Mouse (Mus musculus): Measurements from ENCODE around the gene Mboat7. TPM values are rescaled to one million over a fixed set of nuclear protein-coding genes. Genes with fewer than 3 reads are reported as not detected.
"Not testable (repeated sequence)": the region's sequence is repeated elsewhere in the genome, so short reads cannot be mapped to it uniquely, and the experiment has no call there.

Gene Mboat7
- 44.3 and 47.5 TPM in 2 replicates for polyA plus RNA-seq (2016; fragmentation: Nextera tagmentation; extraction: Ambion mirVana)

DNA sequence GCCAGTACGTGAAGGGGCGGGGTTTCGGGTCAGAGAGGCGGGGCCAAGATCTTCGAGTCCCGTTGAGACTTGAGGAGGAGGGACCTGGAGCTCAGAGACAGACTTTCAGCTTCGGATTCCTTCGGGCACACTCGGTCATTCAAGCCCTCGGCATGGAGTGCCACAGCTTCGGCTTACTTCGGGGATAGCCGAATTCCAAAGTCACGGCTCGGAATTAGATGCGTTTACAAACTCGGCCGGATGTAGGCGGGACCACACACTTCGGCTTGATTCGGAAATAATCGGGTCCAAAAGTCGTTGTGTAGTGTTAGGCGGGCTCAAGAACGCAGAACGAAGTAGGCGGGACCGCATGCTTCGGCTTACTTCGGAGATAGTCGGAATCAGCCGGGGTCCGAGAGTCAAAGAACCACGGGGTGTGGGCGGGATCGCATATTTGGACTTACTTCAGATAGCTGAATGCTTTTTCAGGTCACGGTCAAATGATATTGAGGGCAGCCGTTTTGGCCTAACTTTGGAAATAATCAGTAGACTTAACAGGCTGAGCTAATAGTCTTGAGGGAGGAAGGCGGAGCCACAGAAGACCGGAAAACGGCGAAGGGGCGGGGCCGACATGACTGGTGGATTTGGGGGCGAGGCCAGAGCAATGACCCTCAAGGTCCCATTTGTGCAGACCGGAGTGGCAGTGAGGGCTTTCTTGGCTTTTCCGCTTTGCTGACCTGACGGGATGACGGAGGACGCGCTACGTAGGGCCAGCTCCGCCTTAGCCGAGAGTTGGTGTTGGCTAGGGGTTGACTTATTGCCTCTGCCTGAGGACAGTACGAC is at the start of gene Mboat7:
TSS of gene Mboat7 (minus strand) at position 537 of the 822 bp plus-strand sequence.
- Histone ChIP-seq H3K9me3 (no peaks in the 10 kb centered on the region), H3K4me3 (peak within 1 kb of the TSS; percentile 62), H3K27ac (peak within 1 kb of the TSS; percentile 74), H3K4me2 (replicated peaks) (peak within 1 kb of the TSS; percentile 88), H3K4me1 (peaks cover 27% of the 10 kb centered on the region), H3K9ac (peak within 1 kb of the TSS; percentile 84), H3K27me3 (replicated peaks) (no peaks in the 10 kb centered on the region), H3K36me3 (peaks cover 19% of the 10 kb centered on the region)
- peak; percentile 91 for ATAC-seq (ENCODE audit: low FRiP score, low read depth)
- WGBS = under 1% methylated on average over 55 of the region's 55 CpGs

GRCm38 (mm10) chr7:3732675-3733074 is 39.4 kb upstream of the Mboat7 start:
- not testable (repeated sequence) for H3K36me3 ChIP-seq; H3K27me3 ChIP-seq (replicated peaks); H3K27ac ChIP-seq; H3K9ac ChIP-seq; H3K9me3 ChIP-seq; H3K4me3 ChIP-seq; H3K4me1 ChIP-seq; H3K4me2 ChIP-seq (replicated peaks); ATAC-seq (ENCODE audit: low FRiP score, low read depth)
- no CpG with 5 or more reads among the region's 1 CpGs for WGBS

GRCm38 (mm10) chr7:3725459-3725858 is 32.1 kb upstream of the Mboat7 start:
- not testable (repeated sequence) for H3K4me3 ChIP-seq; H3K27me3 ChIP-seq (replicated peaks); H3K4me1 ChIP-seq; H3K27ac ChIP-seq; H3K36me3 ChIP-seq; ATAC-seq (ENCODE audit: low FRiP score, low read depth); H3K9ac ChIP-seq; H3K4me2 ChIP-seq (replicated peaks); H3K9me3 ChIP-seq

GRCm38 (mm10) chr7:3720268-3720667 is 26.9 kb upstream of the Mboat7 start, which contains the start of gene Pirb:
Gene Pirb, minus strand, starts transcription at chr7:3720391.
- ATAC-seq (ENCODE audit: low FRiP score, low read depth); H3K27ac ChIP-seq; H3K4me1 ChIP-seq; H3K9ac ChIP-seq; H3K27me3 ChIP-seq (replicated peaks); H3K4me2 ChIP-seq (replicated peaks); H3K9me3 ChIP-seq; H3K36me3 ChIP-seq; H3K4me3 ChIP-seq: not testable (repeated sequence)
- WGBS = 61% methylated on average over 2 of the region's 3 CpGs

DNA sequence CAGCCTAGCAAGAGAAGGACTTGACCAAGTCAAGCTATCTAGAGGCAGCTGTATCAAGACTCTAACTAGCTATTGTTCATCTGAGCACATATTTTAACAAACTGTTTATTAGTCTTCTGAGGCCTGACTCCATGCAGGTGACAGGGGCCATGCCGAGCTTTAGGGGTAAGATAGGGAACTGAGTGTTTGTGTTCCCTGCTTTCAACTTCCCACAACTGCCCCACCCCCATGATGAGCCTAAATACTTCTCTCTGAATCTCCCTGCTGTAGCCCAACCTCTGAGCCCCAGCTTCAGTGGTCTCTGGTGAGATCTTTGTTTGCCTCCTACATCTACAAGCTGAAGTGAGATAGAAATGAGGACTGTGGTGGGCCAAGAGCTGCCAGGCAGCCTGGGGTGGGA is 21.9 kb upstream of the Mboat7 start:
- H3K27me3 ChIP-seq (replicated peaks) = no peaks in the 10 kb centered on the region
- H3K4me1 ChIP-seq = no peaks in the 10 kb centered on the region
- H3K9ac ChIP-seq = no peak overlapping the region
- 68% methylated on average over 1 of the region's 1 CpGs for WGBS
- H3K27ac ChIP-seq = no peak overlapping the region
- ATAC-seq (ENCODE audit: low FRiP score, low read depth) = no peak
- H3K9me3 ChIP-seq = no peaks in the 10 kb centered on the region
- H3K4me3 ChIP-seq = no peak overlapping the region
- no peak overlapping the region for H3K4me2 ChIP-seq (replicated peaks)
- no peaks in the 10 kb centered on the region for H3K36me3 ChIP-seq

DNA sequence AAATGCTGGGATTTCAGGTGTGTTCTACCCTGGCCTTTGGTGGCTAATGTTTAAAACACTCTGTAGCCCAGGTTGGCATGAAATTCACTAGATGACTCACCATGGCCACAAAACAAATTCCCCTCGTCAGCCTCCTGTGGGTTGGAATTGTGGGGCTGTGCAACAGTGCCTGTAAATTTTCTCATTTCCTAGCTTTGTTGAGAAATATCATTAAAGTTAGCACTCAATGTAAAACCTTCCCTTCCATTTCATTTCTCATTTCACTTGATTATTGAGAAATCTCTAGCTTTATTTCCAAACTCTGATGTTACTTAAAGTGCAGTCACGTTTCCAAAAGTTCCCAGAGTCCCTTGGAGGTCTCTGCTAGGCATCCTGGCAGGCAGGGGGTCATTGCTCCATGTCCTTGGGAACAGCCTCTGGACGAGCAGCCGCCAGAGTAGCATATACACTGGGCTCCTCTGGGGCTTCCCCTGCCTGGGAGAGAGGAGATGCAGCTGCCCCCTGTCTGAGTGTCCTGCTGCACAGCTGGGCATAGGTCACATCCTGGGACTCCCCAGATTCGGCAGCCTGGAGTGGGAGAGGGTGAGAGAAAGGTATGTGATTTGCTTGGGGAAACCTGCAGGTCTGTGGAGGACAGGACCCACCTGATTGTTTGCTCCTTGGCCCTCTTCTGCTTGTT is 19.1 kb upstream of the Mboat7 start:
- no peak for ATAC-seq (ENCODE audit: low FRiP score, low read depth)
- Histone ChIP-seq H3K4me2 (replicated peaks) (no peak overlapping the region), H3K4me3 (no peak overlapping the region), H3K36me3 (peaks cover 8% of the 10 kb centered on the region; the same call in 1 of the 2 replicates), H3K9ac (no peak overlapping the region), H3K27me3 (replicated peaks) (no peaks in the 10 kb centered on the region), H3K9me3 (no peaks in the 10 kb centered on the region), H3K27ac (no peak overlapping the region), H3K4me1 (no peaks in the 10 kb centered on the region)
- 38% methylated on average over 5 of the region's 5 CpGs for WGBS

DNA sequence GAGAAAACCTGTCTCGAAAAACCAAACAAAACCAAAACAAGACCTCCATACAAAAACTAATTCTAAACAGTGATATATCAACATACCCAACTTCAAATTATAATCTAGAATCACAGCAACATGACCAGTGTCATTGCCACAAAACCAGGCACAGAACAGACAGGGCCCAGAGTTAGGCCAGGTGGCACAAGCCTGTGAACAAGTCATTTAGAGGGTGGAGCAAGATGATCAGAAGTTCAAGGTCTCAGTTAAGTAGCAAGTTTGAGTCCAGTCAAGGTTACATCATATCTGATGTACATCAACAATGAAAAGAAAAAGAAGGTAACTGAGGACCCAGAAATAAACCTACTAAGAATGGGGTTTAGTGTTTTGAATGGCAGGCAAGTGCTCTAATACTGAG is 15.7 kb upstream of the Mboat7 start:
- Histone ChIP-seq H3K9me3 (no peaks in the 10 kb centered on the region), H3K4me1 (peaks cover 22% of the 10 kb centered on the region), H3K27me3 (replicated peaks) (no peaks in the 10 kb centered on the region), H3K4me2 (replicated peaks) (no peak overlapping the region), H3K4me3 (no peak overlapping the region), H3K9ac (no peak overlapping the region), H3K27ac (no peak overlapping the region), H3K36me3 (peaks cover 23% of the 10 kb centered on the region)
- ATAC-seq (ENCODE audit: low FRiP score, low read depth) = no peak
- WGBS = 90% methylated on average over 1 of the region's 1 CpGs

GRCm38 (mm10) chr7:3708447-3708980 is 15.2 kb upstream of the Mboat7 start:
- H3K36me3 ChIP-seq = peaks cover 23% of the 10 kb centered on the region
- peaks cover 22% of the 10 kb centered on the region for H3K4me1 ChIP-seq
- not testable (repeated sequence) for H3K4me2 ChIP-seq (replicated peaks); ATAC-seq (ENCODE audit: low FRiP score, low read depth); H3K9me3 ChIP-seq; H3K9ac ChIP-seq; H3K27ac ChIP-seq; H3K27me3 ChIP-seq (replicated peaks); H3K4me3 ChIP-seq
- WGBS = 38% methylated on average over 5 of the region's 5 CpGs

GRCm38 (mm10) chr7:3707568-3708413 is 14.5 kb upstream of the Mboat7 start:
- peaks cover 22% of the 10 kb centered on the region for H3K4me1 ChIP-seq
- H3K4me3 ChIP-seq = no peak overlapping the region
- H3K4me2 ChIP-seq (replicated peaks) = no peak overlapping the region
- ATAC-seq (ENCODE audit: low FRiP score, low read depth) = no peak
- no peaks in the 10 kb centered on the region for H3K27me3 ChIP-seq (replicated peaks)
- no peaks in the 10 kb centered on the region for H3K9me3 ChIP-seq
- WGBS = 21% methylated on average over 7 of the region's 7 CpGs
- H3K36me3 ChIP-seq = peaks cover 23% of the 10 kb centered on the region
- H3K27ac ChIP-seq = no peak overlapping the region
- H3K9ac ChIP-seq = no peak overlapping the region

GRCm38 (mm10) chr7:3707027-3707426 is 13.7 kb upstream of the Mboat7 start:
- WGBS = 55% methylated on average over 4 of the region's 4 CpGs
- H3K4me3 ChIP-seq = no peak overlapping the region; the same call in 1 of the 2 replicates
- H3K9ac ChIP-seq = no peak overlapping the region
- no peaks in the 10 kb centered on the region for H3K9me3 ChIP-seq
- no peak overlapping the region for H3K27ac ChIP-seq
- H3K36me3 ChIP-seq = peaks cover 23% of the 10 kb centered on the region
- peak overlapping the region; percentile 82 for H3K4me2 ChIP-seq (replicated peaks)
- peaks cover 22% of the 10 kb centered on the region for H3K4me1 ChIP-seq
- no peaks in the 10 kb centered on the region for H3K27me3 ChIP-seq (replicated peaks)
- no peak for ATAC-seq (ENCODE audit: low FRiP score, low read depth)

GRCm38 (mm10) chr7:3706343-3706934 is 13.1 kb upstream of the Mboat7 start:
- 56% methylated on average over 11 of the region's 11 CpGs for WGBS
- H3K4me2 ChIP-seq (replicated peaks) = peak overlapping the region; percentile 82
- H3K9ac ChIP-seq = peak overlapping the region; percentile 86; the same call in 1 of the 2 replicates
- peaks cover 24% of the 10 kb centered on the region for H3K36me3 ChIP-seq
- H3K4me1 ChIP-seq = peaks cover 22% of the 10 kb centered on the region
- no peaks in the 10 kb centered on the region for H3K27me3 ChIP-seq (replicated peaks)
- H3K4me3 ChIP-seq = peak overlapping the region; percentile 87
- no peak overlapping the region for H3K27ac ChIP-seq
- no peaks in the 10 kb centered on the region for H3K9me3 ChIP-seq
- no peak for ATAC-seq (ENCODE audit: low FRiP score, low read depth)
